Mouse (Mus musculus): ENCODE data around the gene Mtus2.

- TF ChIP-seq POLR2A (IDR thresholded peaks at IDR 0.05; ENCODE audit: borderline replicate concordance, insufficient read depth, low read length) (no peak), CTCF (IDR thresholded peaks at IDR 0.05; ENCODE audit: borderline replicate concordance, insufficient read depth, low read depth, low read length) (no peak)
These were observed 57.2 kb downstream of the Mtus2 start for GRCm38 (mm10) chr5:148014133-148014854.
